Mouse (Mus musculus) megakaryocyte, embryonic 14.5 days (primary cell): Measurements from ENCODE around the gene Ubn1. TPM values are rescaled to one million over a fixed set of nuclear protein-coding genes. Genes with fewer than 3 reads are reported as not detected.

Experiments
- H3K27me3 ChIP-seq: replicated peaks from 2 replicates; pipeline ENCODE3; 2012; ENCODE audit warnings: inconsistent platforms
- H3K36me3 ChIP-seq: replicated peaks from 2 replicates; pipeline ENCODE3; 2012; ENCODE audit warnings: low read length, inconsistent platforms, mixed read lengths
- H3K4me1 ChIP-seq: 2 replicates; pipeline ENCODE4 v1.6.1; 2012; ENCODE audit warnings: inconsistent platforms
- H3K4me3 ChIP-seq: replicated peaks from 2 replicates; pipeline ENCODE3; 2012; ENCODE audit warnings: moderate library complexity, mild to moderate bottlenecking, inconsistent platforms
- H3K9me3 ChIP-seq: 2 replicates; pipeline ENCODE4 v1.6.1; 2012; ENCODE audit warnings: inconsistent platforms
- FLI1 ChIP-seq: IDR thresholded peaks from 2 replicates; pipeline ENCODE4 v1.6.1; 2012; ENCODE audit warnings: low read length, inconsistent platforms, mixed read lengths
- GATA1 ChIP-seq: IDR thresholded peaks from 3 replicates; pipeline ENCODE4 v1.6.1; 2012; ENCODE audit warnings: mixed read lengths, low read length, inconsistent platforms, borderline replicate concordance
- polyA plus RNA-seq: library from polyadenylated mRNA; stranded (reverse); fragments of >175 nt; gene quantifications from 2 replicates; pipeline ENCODE4 v1.2.3, GENCODE M21; 2012; ENCODE audit warnings: low replicate concordance; ENCODE audit not compliant: insufficient read depth

Gene Ubn1
- polyA plus RNA-seq, 1 experiment = 11.3 TPM

GRCm38 (mm10) chr16:5024021-5024420 lies 25.8 kb upstream of the Ubn1 start:
- TF ChIP-seq GATA1 (no peak), FLI1 (no peak)
- Histone ChIP-seq H3K4me3 (no peak overlapping the region), H3K9me3 (no peaks in the 10 kb centered on the region)

GRCm38 (mm10) chr16:5029847-5030246 lies 20.0 kb upstream of the Ubn1 start:
- TF ChIP-seq FLI1 (0 out of 2 replicates have a peak, but pooled peaks have one; percentile 39), GATA1 (no peak)
- no peaks in the 10 kb centered on the region for H3K27me3 ChIP-seq
- H3K4me1 ChIP-seq = peaks cover 37% of the 10 kb centered on the region
- H3K36me3 ChIP-seq = peaks cover 100% of the 10 kb centered on the region
- no peaks in the 10 kb centered on the region for H3K9me3 ChIP-seq
- H3K4me3 ChIP-seq = peak overlapping the region; percentile 34

More at GRCm38 (mm10) chr16:5024021-5024420, 25.8 kb upstream of the Ubn1 start:
- H3K27me3 ChIP-seq = no peaks in the 10 kb centered on the region
- peaks cover 3% of the 10 kb centered on the region; the same call in 1 of the 2 replicates for H3K4me1 ChIP-seq
- H3K36me3 ChIP-seq = peaks cover 100% of the 10 kb centered on the region

GRCm38 (mm10) chr16:5035591-5035990 lies 14.3 kb upstream of the Ubn1 start:
- Histone ChIP-seq H3K4me1 (peaks cover 18% of the 10 kb centered on the region), H3K4me3 (no peak overlapping the region), H3K27me3 (no peaks in the 10 kb centered on the region), H3K9me3 (no peaks in the 10 kb centered on the region), H3K36me3 (peaks cover 98% of the 10 kb centered on the region)
- TF ChIP-seq FLI1 (no peak), GATA1 (no peak)

- H3K36me3 ChIP-seq = peaks cover 98% of the 10 kb centered on the region
- H3K4me1 ChIP-seq = peaks cover 7% of the 10 kb centered on the region
- no peaks in the 10 kb centered on the region for H3K27me3 ChIP-seq
- TF ChIP-seq GATA1 (no peak), FLI1 (no peak)
- H3K9me3 ChIP-seq = no peaks in the 10 kb centered on the region
- H3K4me3 ChIP-seq = no peak overlapping the region
Measured at GRCm38 (mm10) chr16:5036649-5037234, 13.1 kb upstream of the Ubn1 start.

- H3K27me3 ChIP-seq = no peaks in the 10 kb centered on the region
- TF ChIP-seq GATA1 (no peak), FLI1 (no peak)
Measured at GRCm38 (mm10) chr16:5045322-5045721, 4.5 kb upstream of the Ubn1 start.

GRCm38 (mm10) chr16:5049182-5049773 lies 579 bp upstream of the Ubn1 start:
- no peaks in the 10 kb centered on the region for H3K27me3 ChIP-seq
- H3K4me3 ChIP-seq = peak overlapping the region; percentile 99
- no peaks in the 10 kb centered on the region for H3K9me3 ChIP-seq
- peaks cover 59% of the 10 kb centered on the region for H3K36me3 ChIP-seq
- TF ChIP-seq FLI1 (no peak), GATA1 (no peak)
- H3K4me1 ChIP-seq = peaks cover 39% of the 10 kb centered on the region

More at GRCm38 (mm10) chr16:5045322-5045721, 4.5 kb upstream of the Ubn1 start:
- H3K4me3 ChIP-seq = no peak overlapping the region
- peaks cover 75% of the 10 kb centered on the region for H3K36me3 ChIP-seq
- no peaks in the 10 kb centered on the region for H3K9me3 ChIP-seq
- peaks cover 28% of the 10 kb centered on the region for H3K4me1 ChIP-seq

- no peaks in the 10 kb centered on the region for H3K9me3 ChIP-seq
- H3K4me3 ChIP-seq = peak overlapping the region; percentile 99
- H3K27me3 ChIP-seq = no peaks in the 10 kb centered on the region
- peaks cover 41% of the 10 kb centered on the region for H3K4me1 ChIP-seq
- TF ChIP-seq GATA1 (no peak), FLI1 (no peak)
- H3K36me3 ChIP-seq = peaks cover 55% of the 10 kb centered on the region
Measured at GRCm38 (mm10) chr16:5050251-5051110, 624 bp downstream of the Ubn1 start.

- peaks cover 87% of the 10 kb centered on the region for H3K36me3 ChIP-seq
- H3K4me1 ChIP-seq = peaks cover 10% of the 10 kb centered on the region
- H3K27me3 ChIP-seq = no peaks in the 10 kb centered on the region
- H3K9me3 ChIP-seq = no peaks in the 10 kb centered on the region
- TF ChIP-seq GATA1 (no peak), FLI1 (no peak)
- H3K4me3 ChIP-seq = no peak overlapping the region
Measured at GRCm38 (mm10) chr16:5058114-5058513, 8.3 kb downstream of the Ubn1 start.

GRCm38 (mm10) chr16:5063472-5063871 lies 13.6 kb downstream of the Ubn1 start:
- H3K4me1 ChIP-seq = no peaks in the 10 kb centered on the region
- H3K9me3 ChIP-seq = no peaks in the 10 kb centered on the region
- peaks cover 92% of the 10 kb centered on the region for H3K36me3 ChIP-seq
- no peak for TF ChIP-seq FLI1
- no peak overlapping the region for H3K4me3 ChIP-seq
- no peaks in the 10 kb centered on the region for H3K27me3 ChIP-seq

GRCm38 (mm10) chr16:5070321-5070720 lies 20.5 kb downstream of the Ubn1 start:
- H3K4me3 ChIP-seq = no peak overlapping the region
- H3K9me3 ChIP-seq = no peaks in the 10 kb centered on the region
- no peaks in the 10 kb centered on the region for H3K27me3 ChIP-seq
- no peaks in the 10 kb centered on the region for H3K4me1 ChIP-seq
- TF ChIP-seq FLI1 (no peak), GATA1 (no peak)
- peaks cover 99% of the 10 kb centered on the region for H3K36me3 ChIP-seq
